Mouse (Mus musculus): ENCODE data around the gene Tmem43.

DNA sequence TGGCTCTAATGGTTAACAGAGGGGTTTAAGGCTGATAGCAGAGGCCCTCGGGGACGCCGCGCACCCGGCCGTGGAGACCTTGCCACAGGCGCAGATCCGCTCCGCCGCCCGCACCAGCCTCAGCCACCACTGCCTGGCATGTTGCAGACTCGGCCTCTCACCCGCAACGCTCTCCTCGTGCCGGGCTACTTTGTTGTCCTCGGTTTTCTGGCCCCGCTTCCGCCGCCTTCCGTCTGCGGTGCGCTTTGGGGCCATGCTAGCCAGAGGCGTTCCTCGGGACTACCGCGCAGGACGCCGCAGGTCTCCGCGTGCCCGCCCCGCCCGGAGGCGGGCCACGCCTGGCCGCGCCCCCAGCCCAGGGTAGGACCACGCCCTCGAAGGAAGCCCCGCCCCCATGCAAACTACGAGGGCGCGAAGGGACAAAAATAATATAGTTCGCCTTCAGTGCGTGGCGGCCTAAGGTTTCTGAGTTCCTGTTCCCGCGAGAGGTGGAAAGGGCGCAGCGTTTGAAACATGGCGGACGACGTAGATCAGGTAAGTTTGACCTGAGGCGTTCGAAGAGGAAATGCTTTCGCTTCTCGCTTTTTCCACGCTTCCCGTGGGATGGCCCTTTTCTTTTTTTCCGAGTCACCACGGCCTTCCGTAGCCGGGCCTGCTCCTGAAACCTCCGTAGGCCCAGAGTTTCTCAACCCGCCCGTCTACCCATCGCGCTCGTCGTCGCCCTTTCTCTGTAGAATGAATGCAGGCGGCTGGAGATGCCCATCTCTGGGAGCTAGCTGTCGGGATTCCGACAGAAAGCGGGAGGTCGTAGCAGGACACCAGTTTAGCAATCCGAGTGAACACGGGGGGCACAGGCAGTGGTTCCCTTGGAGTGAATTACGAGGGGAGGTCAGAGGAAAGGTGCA lies 42.3 kb downstream of the Tmem43 start, which contains the start of the genes Xpc and Lsm3:
- TF ChIP-seq GATA1 (IDR thresholded peaks at IDR 0.05; ENCODE audit: low read length): no peak
- TF ChIP-seq TAL1 (IDR thresholded peaks at IDR 0.05; ENCODE audit: low read length): no peak
